Mouse (Mus musculus): ENCODE data around the gene P2rx6. TPM values are rescaled to one million over a fixed set of nuclear protein-coding genes. Genes with fewer than 3 reads are reported as not detected.

Gene P2rx6
- 10 to 100 TPM in 1 of 2 experiments, under 1 TPM in 1; 0.85 to 11.0 TPM for polyA plus RNA-seq (2012; fragmentation: generic; extraction: Trizol)

DNA sequence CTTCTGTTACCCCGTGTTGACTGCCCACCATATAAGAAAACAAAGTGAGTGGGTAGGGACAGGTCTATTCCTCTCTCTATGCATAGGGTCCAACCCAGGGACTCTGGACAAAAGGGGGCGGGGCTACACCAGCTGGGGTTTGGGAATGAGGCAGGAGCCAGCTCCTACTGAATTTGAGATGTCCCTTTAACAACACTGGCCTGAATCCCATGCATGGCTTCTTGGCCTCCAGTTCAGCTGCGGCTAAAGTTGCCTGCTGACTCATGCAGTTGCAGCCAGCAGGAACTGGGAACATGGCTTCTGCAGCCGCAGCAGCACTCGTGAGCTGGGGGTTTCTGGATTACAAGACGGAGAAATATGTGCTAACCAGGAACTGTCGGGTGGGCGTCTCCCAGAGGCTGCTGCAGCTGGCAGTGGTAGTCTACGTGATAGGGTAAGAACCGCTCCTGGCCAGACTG, at the start of gene P2rx6:
TSS of gene P2rx6 (plus strand) at position 135 of the 458 bp plus-strand sequence.

DNA sequence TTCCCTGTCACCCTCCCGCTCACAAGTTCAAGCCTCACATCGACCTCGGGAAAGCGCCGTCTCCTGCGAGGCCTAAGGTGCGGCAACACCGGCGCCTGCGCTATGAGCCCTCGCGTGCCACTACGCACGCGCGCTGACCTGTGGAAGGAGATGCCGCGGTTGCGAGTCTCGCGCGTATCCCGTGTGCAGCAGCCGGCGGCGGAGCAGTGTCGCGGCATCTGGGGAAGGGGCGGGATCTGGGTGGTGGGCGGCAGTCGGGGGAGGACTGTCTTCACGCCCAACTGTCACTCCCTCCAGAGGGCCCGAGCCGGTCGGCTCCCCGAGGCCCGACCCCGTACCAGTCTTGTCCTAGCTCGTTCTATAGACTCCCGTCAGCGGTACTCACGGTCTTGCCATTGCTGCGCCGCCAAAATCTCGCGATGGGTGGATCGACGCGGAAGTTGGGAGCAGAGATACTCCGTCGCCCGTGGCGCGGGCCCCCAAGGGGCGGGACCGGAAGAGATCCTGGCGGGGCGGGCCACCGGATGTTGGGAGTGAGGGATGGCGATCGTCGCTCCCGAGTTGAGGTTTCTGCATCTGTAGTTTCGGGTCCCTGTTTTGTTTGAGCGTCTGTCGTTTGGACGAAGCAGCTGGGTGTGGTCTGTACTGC, 30.9 kb upstream of the P2rx6 start, which contains the start of gene Thap7:
TSS of gene Thap7 (minus strand) at position 497 of the 649 bp plus-strand sequence.

DNA sequence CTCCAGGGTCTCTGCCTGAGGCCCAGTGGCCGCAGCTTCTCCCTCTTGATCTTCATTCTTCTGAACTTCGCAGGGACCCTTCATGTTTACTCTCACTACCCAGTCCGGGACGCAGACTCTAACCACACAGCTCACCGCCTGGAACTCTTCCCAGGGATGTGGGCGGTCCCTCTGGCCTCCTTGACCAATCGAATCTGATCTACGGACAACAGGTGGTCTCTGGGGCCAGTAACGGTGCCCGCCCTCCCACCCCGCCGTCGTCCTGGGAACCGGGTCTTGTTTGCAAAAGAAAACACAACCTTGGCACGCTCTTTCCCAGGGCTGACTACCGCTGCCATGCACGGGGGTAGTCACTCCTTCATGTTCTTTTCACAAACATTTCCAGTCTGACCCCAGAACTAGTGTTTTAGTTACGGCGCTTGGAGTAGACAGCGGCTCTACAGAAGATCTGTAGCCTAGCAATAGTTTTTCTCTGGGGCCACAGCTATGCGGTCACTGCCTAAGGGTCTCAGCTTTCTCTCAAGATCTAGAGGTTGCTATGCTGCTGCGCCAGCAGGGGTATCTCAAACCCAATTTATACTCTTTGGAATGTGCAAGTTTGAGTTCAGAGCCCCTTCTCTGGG, 446 bp upstream of the P2rx6 start, which contains the start of gene Lrrc74b:
TSS of gene Lrrc74b (minus strand) at position 120 of the 623 bp plus-strand sequence.

DNA sequence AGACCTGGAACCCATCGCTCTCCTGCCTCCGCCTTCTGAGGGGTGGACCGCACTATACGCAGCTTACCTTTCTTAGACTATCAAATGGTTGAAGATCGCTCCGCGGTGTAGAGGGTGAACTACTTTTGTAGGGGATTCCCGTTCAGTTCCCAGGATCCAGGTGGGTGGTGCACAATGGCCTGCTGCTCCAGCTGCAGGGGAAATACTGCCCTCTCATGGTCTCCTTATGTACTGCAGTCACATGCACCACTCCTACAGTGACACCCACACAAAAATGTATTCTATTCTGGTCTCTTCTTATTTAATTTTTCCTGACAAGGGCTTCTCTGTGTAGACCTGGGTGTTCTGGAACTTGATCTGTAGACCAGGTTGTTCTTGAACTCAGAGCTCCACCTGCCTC, 21.4 kb downstream of the P2rx6 start, which contains the start of gene Slc7a4:
TSS of gene Slc7a4 (minus strand) at position 151 of the 400 bp plus-strand sequence.

DNA sequence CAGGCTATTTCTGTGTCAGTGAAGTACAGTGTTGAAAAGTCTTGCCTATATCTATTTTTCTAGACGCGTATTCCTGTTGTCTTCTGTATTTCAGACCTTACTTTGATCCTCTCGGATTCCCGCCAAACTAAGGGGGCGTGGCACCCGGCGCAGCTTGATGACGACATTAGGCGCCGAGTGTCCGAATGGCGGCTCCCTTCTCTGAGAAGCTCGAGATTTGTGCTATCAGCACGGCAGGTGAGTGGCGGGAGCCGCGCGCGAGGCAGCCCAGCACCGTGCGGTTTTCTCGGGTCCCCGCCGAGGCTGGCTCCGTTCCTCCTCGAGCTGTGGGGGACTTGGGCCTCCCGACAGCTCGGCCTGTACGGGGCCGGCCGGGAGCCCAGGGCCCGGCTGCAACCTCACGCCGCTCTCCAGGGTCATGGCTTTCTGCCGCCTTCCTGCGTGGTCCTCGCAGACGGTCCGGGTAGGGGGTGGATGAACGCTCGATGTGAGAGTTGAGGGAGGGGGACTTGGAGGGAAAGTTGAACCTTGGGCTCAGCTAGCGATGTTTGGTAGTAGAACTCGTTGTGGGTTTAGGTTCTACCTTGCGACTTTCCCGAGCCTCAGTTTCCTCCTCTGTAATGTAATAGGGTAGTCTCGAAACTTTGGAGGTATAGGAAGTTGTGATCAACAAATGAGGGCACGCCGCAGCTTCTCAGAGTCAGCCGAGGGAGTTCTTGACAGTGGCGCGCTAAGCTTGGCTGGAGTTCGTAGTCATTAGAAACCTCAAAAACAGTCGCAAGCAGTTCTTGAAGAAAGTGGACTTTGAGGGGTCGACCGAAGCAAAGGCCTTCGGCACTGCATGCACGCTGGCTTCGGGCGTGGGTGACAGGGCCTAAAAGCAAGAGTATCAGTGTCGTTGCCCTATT, 57.8 kb downstream of the P2rx6 start, which contains the start of gene Smpd4:
TSS of gene Smpd4 (plus strand) at position 157 of the 908 bp plus-strand sequence.

Other genes starting within 250 kb of the P2rx6 start
- under 1 TPM in 1 of 2 experiments, not detected in 1; 0.07 TPM for gene Serpind1, start 230.5 kb upstream of the P2rx6 start, polyA plus RNA-seq (2012; fragmentation: generic; extraction: Trizol)
- 10 to 100 TPM in 1 of 2 experiments, 1 to 10 TPM in 1; 1.8 to 10.6 TPM for gene Snap29, start 155.9 kb upstream of the P2rx6 start, polyA plus RNA-seq (2012; fragmentation: generic; extraction: Trizol)
- gene Pi4ka, start 155.6 kb upstream of the P2rx6 start, polyA plus RNA-seq (2012; fragmentation: generic; extraction: Trizol) = 10 to 100 TPM; 25.8 to 75.1 TPM
- 10 to 100 TPM in 1 of 2 experiments, 1 to 10 TPM in 1; 1.3 to 14.5 TPM for gene Crkl, start 109.9 kb upstream of the P2rx6 start, polyA plus RNA-seq (2012; fragmentation: generic; extraction: Trizol)
- under 1 TPM in 1 of 2 experiments, not detected in 1; 0.21 TPM for gene Aifm3, start 72.3 kb upstream of the P2rx6 start, polyA plus RNA-seq (2012; fragmentation: generic; extraction: Trizol)
- 10 to 100 TPM; 40.6 to 95.9 TPM for gene Lztr1, start 53.2 kb upstream of the P2rx6 start, polyA plus RNA-seq (2012; fragmentation: generic; extraction: Trizol)
- 10 to 100 TPM; 66.6 to 70.5 TPM for gene Thap7, start 30.7 kb upstream of the P2rx6 start, polyA plus RNA-seq (2012; fragmentation: generic; extraction: Trizol)
- gene Lrrc74b, start 638 bp upstream of the P2rx6 start, polyA plus RNA-seq (2012; fragmentation: generic; extraction: Trizol) = under 1 TPM; 0.01 to 0.02 TPM
- gene Slc7a4, start 21.3 kb downstream of the P2rx6 start, polyA plus RNA-seq (2012; fragmentation: generic; extraction: Trizol) = under 1 TPM; 0.12 to 0.14 TPM
- gene Smpd4, start 57.5 kb downstream of the P2rx6 start, polyA plus RNA-seq (2012; fragmentation: generic; extraction: Trizol) = 10 to 100 TPM in 1 of 2 experiments, 1 to 10 TPM in 1; 6.8 to 27.4 TPM
- 10 to 100 TPM in 1 of 2 experiments, 1 to 10 TPM in 1; 8.7 to 19.2 TPM for gene Ccdc74a, start 84.6 kb downstream of the P2rx6 start, polyA plus RNA-seq (2012; fragmentation: generic; extraction: Trizol)
- gene Med15, start 171.0 kb downstream of the P2rx6 start, polyA plus RNA-seq (2012; fragmentation: generic; extraction: Trizol) = 10 to 100 TPM; 15.8 to 54.1 TPM
- 10 to 100 TPM; 19.3 to 59.6 TPM for gene Klhl22, start 197.7 kb downstream of the P2rx6 start, polyA plus RNA-seq (2012; fragmentation: generic; extraction: Trizol)
- 100 to 1,000 TPM in 1 of 2 experiments, 10 to 100 TPM in 1; 35.1 to 151 TPM for gene Scarf2, start 235.4 kb downstream of the P2rx6 start, polyA plus RNA-seq (2012; fragmentation: generic; extraction: Trizol)